Mouse (Mus musculus) cerebellum, adult 2 months (tissue): ENCODE measurements at regions not wholly inside any gene's neighbourhood (a gene's known extent, or its start where the extent isn't known, plus 50 kb on each side); places are given as distances from the start of the nearest gene placed in this dataset.

ENCODE experiments used
- DNase-seq, 2 experiments: peaks; one replicate each; pipeline ENCODE4 v3.0.0; 2021
- H3K27ac ChIP-seq: fragments of 200-500 bp; 2 replicates; pipeline ENCODE4 v1.5.1; 2012; ENCODE audit warnings: low read length, control low read depth, inconsistent platforms; ENCODE audit not compliant: insufficient read depth
- H3K27me3 ChIP-seq: fragments of 200-500 bp; 2 replicates; pipeline ENCODE4 v1.6.1; 2012; ENCODE audit warnings: inconsistent platforms, mild to moderate bottlenecking, low read length, moderate library complexity; ENCODE audit not compliant: control insufficient read depth, insufficient read depth
- H3K4me1 ChIP-seq: fragments of 200-500 bp; 2 replicates; pipeline ENCODE4 v1.6.1; 2011; ENCODE audit warnings: low read length; ENCODE audit not compliant: control insufficient read depth, insufficient read depth
- H3K4me3 ChIP-seq: fragments of 200-500 bp; replicated peaks from 2 replicates; pipeline ENCODE3; 2011; ENCODE audit warnings: mild to moderate bottlenecking, low read depth, low read length, control low read depth; ENCODE audit not compliant: insufficient read depth
- CTCF ChIP-seq: fragments of 200-500 bp; IDR thresholded peaks from 2 replicates; pipeline ENCODE4 v1.5.1; 2011; ENCODE audit warnings: low read depth, mild to moderate bottlenecking, control low read depth, low read length, moderate library complexity, borderline replicate concordance; ENCODE audit not compliant: insufficient read depth
- POLR2A ChIP-seq: fragments of 200-500 bp; IDR thresholded peaks from 2 replicates; pipeline ENCODE4 v1.6.1; 2011; ENCODE audit warnings: low read length, control low read depth, borderline replicate concordance; ENCODE audit not compliant: insufficient read depth
- WGBS: fragments of 180-500 bp; shearing (Covaris S2); methylation state at CpG from one replicate; pipeline ENCODE4 v1.1.7; 2018; 5-methylcytosine and 5-hydroxymethylcytosine counted together

- Histone ChIP-seq H3K27ac (no peak overlapping the region), H3K4me1 (peaks cover 5% of the 10 kb centered on the region; the same call in 1 of the 2 replicates), H3K27me3 (no peaks in the 10 kb centered on the region), H3K4me3 (no peak overlapping the region)
- no peak for TF ChIP-seq CTCF
- TF ChIP-seq POLR2A, result no peak
- DNase-seq, result no peak
- whole genome bisulfite sequencing, result 71% methylated on average over 4 of the region's 4 CpGs
Observed at GRCm38 (mm10) chr15:97591406-97591805, 114.2 kb downstream of the Rpap3 start.

DNA sequence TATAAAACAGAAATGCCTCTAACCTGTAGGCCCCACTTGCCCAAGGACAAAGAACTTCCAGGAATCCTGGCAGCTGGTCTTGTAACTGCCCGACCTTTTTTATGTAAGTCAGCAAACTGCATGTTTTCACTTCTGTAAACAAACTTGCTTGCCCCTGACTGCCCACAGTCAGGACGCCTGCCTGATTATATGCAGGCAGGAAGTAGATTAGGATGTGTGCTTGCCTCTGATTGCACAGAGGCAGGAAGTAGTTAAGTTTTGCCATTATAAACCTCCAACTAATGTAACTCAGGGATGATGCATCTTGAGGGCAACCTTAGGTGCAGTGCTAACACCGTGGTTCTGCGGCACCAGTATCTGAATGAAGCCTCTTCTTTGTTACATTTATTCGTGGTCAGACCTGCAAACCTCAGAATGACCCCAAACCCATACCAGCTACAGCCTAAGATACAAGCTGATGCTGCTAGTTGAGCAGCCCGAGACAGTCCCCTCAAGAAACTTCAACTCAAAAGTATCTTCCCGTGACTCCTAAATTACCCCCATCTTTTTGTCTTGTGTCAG lies 114.8 kb downstream of the Rpap3 start:
- Histone ChIP-seq H3K4me3 (no peak overlapping the region), H3K27ac (no peak overlapping the region), H3K4me1 (peaks cover 5% of the 10 kb centered on the region; the same call in 1 of the 2 replicates), H3K27me3 (no peaks in the 10 kb centered on the region)
- 86% methylated on average over 7 of the region's 7 CpGs for WGBS
- DNase-seq, result no peak
- TF ChIP-seq POLR2A (no peak), CTCF (no peak)

DNA sequence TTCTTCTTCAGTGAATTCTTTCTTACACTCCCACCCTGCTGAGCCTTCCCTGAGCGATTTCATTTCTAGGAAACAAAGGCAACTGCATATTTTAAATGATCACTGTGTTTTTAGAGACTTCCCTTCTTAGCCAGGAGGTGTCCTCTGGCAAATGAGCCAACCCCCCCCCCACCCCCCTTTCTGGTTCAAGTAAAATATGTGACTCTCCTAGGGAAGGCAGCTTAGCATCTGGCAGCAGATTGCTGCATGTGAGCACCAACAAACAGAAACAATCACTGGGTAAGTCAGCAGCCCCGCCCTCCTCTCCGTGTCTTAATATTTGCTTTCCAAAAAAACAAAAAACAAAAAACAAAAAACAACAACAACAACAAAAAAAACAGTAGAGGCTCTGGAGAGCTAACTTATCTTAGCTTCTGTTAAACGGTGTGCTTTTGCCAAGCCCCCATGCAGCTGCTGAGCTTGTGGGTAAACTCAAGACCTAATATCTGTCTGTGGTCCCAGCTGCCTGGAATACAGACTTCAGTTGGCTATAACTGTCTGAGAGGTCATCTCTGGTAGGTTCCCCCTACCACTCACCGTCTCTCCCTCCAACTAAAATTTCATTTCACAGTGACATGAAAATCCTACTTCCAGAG lies 117.9 kb downstream of the Rpap3 start:
- no peaks in the 10 kb centered on the region for H3K4me1 ChIP-seq
- no peak overlapping the region for H3K27ac ChIP-seq
- H3K4me3 ChIP-seq, result no peak overlapping the region
- H3K27me3 ChIP-seq, result no peaks in the 10 kb centered on the region
- DNase-seq, result no peak
- TF ChIP-seq POLR2A (no peak), CTCF (no peak)
- WGBS, result 56% methylated on average over 5 of the region's 5 CpGs

DNA sequence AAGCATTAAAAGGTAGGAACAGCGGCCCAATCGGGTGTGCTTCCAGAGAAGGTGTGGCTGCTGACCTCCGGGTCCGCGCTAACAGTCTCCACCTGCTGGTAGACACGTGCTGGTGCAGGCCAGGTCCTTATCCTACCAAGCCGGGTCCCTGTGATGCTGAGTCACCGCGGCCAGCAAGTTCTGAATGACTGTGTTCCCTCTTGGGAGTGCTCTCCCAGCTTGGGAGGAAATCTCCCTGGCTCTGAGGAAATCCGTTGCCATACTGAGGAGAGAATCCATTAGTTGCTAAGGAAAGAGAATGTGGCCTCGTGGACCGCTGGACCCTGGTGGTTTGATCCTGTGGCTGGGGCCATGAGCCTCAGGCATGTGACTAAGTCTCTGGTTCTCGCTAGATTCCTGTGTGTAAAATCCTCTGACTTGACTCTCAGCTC lies 123.9 kb downstream of the Rpap3 start:
- WGBS, result 12% methylated on average over 13 of the region's 13 CpGs
- no peak for TF ChIP-seq POLR2A
- TF ChIP-seq CTCF, result peak; percentile 73
- DNase-seq, result peak; percentile 55 to 69
- H3K27ac ChIP-seq, result no peak overlapping the region
- no peak overlapping the region for H3K4me3 ChIP-seq
- H3K4me1 ChIP-seq, result no peaks in the 10 kb centered on the region
- no peaks in the 10 kb centered on the region for H3K27me3 ChIP-seq

DNA sequence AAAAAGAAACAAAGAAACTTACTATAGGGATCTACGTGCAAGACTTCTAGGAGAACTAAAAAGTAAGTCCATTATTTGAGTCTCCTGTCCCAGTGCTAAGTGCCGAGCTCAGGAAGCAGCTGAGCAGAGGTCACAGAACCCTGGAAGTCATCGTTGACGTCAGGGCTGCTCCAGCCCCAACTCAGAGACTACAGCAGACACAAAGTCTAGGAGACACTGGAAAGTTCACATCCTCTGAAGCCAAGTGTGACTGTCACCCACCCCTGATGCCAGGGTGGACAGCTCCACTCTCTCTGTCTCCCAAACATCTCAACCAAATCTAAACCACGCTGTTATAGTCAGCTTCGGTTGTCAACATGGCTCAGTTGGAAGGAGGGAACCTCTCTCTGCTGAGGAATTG lies 124.9 kb downstream of the Rpap3 start:
- Histone ChIP-seq H3K27ac (no peak overlapping the region), H3K4me1 (no peaks in the 10 kb centered on the region), H3K4me3 (no peak overlapping the region), H3K27me3 (no peaks in the 10 kb centered on the region)
- DNase-seq, result no peak
- WGBS, result 88% methylated on average over 6 of the region's 6 CpGs
- no peak for TF ChIP-seq CTCF
- TF ChIP-seq POLR2A, result no peak

DNA sequence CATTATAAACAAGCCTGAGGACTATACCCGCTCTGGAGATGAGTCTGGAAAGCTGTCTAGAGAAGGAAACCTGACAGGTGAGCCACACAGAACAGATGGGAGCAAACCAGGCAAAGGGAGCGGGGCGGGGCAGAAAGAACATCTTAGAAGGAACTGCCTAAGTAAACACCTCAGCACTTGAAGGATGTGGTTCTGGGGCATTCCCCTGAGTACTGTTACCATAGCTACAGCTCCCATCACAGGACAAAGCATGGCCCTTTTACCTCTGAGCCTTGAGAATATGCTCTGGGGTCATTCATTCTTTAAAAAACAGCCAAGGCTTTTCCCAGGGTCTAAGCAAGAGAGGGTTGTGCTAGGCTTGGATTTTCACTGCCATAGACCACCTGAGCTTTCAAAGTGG lies 127.6 kb downstream of the Rpap3 start:
- Histone ChIP-seq H3K27me3 (no peaks in the 10 kb centered on the region), H3K27ac (no peak overlapping the region), H3K4me3 (no peak overlapping the region), H3K4me1 (no peaks in the 10 kb centered on the region)
- no peak for DNase-seq
- TF ChIP-seq CTCF, result no peak
- 95% methylated on average over 3 of the region's 3 CpGs for WGBS

- no peaks in the 10 kb centered on the region for H3K27me3 ChIP-seq
- 78% methylated on average over 8 of the region's 8 CpGs for WGBS
- no peak overlapping the region for H3K4me3 ChIP-seq
- no peak overlapping the region for H3K27ac ChIP-seq
- TF ChIP-seq POLR2A, result no peak
- no peak for TF ChIP-seq CTCF
- H3K4me1 ChIP-seq, result no peaks in the 10 kb centered on the region
- no peak for DNase-seq
Observed at GRCm38 (mm10) chr15:97577196-97577595, 128.4 kb downstream of the Rpap3 start.

DNA sequence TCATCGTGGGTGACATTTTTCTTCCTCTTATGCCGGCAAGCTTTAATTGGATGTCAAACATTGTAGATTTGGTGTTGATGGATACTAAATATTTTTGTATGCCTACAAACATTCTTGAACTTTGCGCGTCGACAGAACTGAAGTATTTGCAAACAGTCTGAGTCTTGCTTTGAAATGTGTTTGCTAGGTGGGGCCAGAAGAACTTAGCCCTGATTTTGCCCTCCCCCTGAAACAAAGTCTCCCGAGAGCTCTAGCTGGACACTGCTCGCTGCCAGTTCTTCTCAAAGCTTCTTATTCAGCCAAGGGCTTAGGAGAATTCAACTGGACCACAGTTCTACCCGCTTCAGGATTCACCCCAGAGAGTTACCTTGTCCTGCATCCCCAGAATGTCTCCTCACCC lies 133.0 kb downstream of the Rpap3 start:
- Histone ChIP-seq H3K27me3 (no peaks in the 10 kb centered on the region), H3K4me1 (no peaks in the 10 kb centered on the region), H3K27ac (no peak overlapping the region), H3K4me3 (no peak overlapping the region)
- no peak for DNase-seq
- TF ChIP-seq POLR2A (no peak), CTCF (no peak)
- 91% methylated on average over 8 of the region's 8 CpGs for WGBS

DNA sequence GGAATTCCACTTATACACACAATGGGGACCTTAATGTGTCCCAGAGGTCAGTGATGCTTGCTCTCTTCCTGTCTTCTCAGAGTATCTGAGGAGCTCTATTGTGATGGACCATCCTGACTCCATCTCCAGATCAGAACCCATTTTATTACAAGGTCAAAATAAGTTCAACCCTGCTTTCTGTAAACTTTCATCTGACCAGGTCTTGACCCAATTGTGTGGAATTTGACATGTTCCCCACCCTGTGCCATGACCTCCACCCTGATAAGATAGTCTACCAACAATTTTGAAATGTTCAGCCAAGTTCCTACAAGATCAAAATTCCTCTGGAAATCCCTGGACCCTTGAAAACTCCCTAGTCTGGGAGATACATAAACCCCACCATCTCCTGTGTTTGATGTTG lies 133.7 kb downstream of the Rpap3 start:
- Histone ChIP-seq H3K27ac (no peak overlapping the region), H3K4me1 (no peaks in the 10 kb centered on the region), H3K27me3 (no peaks in the 10 kb centered on the region), H3K4me3 (no peak overlapping the region)
- TF ChIP-seq POLR2A, result no peak
- no peak for TF ChIP-seq CTCF
- DNase-seq, result no peak
